Mouse (Mus musculus) midbrain, embryonic 16.5 days (tissue): Measurements from ENCODE around the gene Edem1. TPM values are rescaled to one million over a fixed set of nuclear protein-coding genes. Genes with fewer than 3 reads are reported as not detected.

Experiments
- ATAC-seq: fragments of 200-750 bp; cut with Nextera tagmentation; 2 replicates; pipeline ENCODE4 v1.8.0; 2017; ENCODE audit warnings: moderate TSS enrichment
- H3K27ac ChIP-seq: fragments of 300-500 bp; sonication (generic); 2 replicates; pipeline ENCODE4 v1.5.1; 2014; ENCODE audit warnings: mild to moderate bottlenecking, low read length, mixed read lengths
- H3K27me3 ChIP-seq: fragments of 300-500 bp; sonication (generic); 2 replicates; pipeline ENCODE4 v1.6.1; 2014; ENCODE audit warnings: low read depth, low read length, mixed read lengths; ENCODE audit not compliant: control insufficient read depth, insufficient read depth
- H3K36me3 ChIP-seq: fragments of 300-500 bp; sonication (generic); 2 replicates; pipeline ENCODE4 v1.6.1; 2014; ENCODE audit warnings: mild to moderate bottlenecking, low read length, moderate library complexity, mixed read lengths; ENCODE audit not compliant: control insufficient read depth, insufficient read depth
- H3K4me1 ChIP-seq: fragments of 300-500 bp; sonication (generic); 2 replicates; pipeline ENCODE4 v1.6.1; 2014; ENCODE audit warnings: mild to moderate bottlenecking, low read length, mixed read lengths; ENCODE audit not compliant: control insufficient read depth, insufficient read depth
- H3K4me2 ChIP-seq: fragments of 300-500 bp; sonication (generic); 2 replicates; pipeline ENCODE4 v1.6.1; 2014; ENCODE audit warnings: mild to moderate bottlenecking, low read length, mixed read lengths
- H3K4me3 ChIP-seq: fragments of 300-500 bp; sonication (generic); 2 replicates; pipeline ENCODE4 v1.5.1; 2014; ENCODE audit warnings: low read depth, mild to moderate bottlenecking, low read length, moderate library complexity, mixed read lengths
- H3K9ac ChIP-seq: fragments of 300-500 bp; sonication (generic); 2 replicates; pipeline ENCODE4 v1.6.1; 2014; ENCODE audit warnings: low read depth, low read length, mixed read lengths
- H3K9me3 ChIP-seq: fragments of 300-500 bp; sonication (generic); replicated peaks from 2 replicates; pipeline ENCODE4 v1.6.1; 2014; ENCODE audit warnings: mild to moderate bottlenecking, low read length, mixed read lengths; ENCODE audit not compliant: control insufficient read depth, poor library complexity, severe bottlenecking
- WGBS: fragments of 180-500 bp; shearing (Covaris S2); extraction: QIAGEN DNeasy Blood & Tissue Kit; methylation state at CpG from one replicate; pipeline ENCODE4 v1.1.7; 2014; 5-methylcytosine and 5-hydroxymethylcytosine counted together
- polyA plus RNA-seq: library from polyadenylated mRNA; unstranded; fragments of >200 nt; fragmentation: Nextera tagmentation; extraction: Ambion mirVana; gene quantifications from 2 replicates; pipeline ENCODE4 v1.2.1, GENCODE M21; 2015

The Edem1 gene
- polyA plus RNA-seq, 1 experiment from 2014 or later, result 4.9 TPM

- no peak overlapping the region for H3K9ac ChIP-seq
- WGBS, result 43% methylated on average over 2 of the region's 2 CpGs
- no peak for ATAC-seq
- H3K27me3 ChIP-seq, result no peaks in the 10 kb centered on the region
- H3K4me3 ChIP-seq, result no peak overlapping the region
- no peaks in the 10 kb centered on the region for H3K9me3 ChIP-seq
- no peaks in the 10 kb centered on the region for H3K4me1 ChIP-seq
- H3K27ac ChIP-seq, result no peak overlapping the region
- no peak overlapping the region for H3K4me2 ChIP-seq
- no peaks in the 10 kb centered on the region for H3K36me3 ChIP-seq
Measured at GRCm38 (mm10) chr6:108796706-108797105, 31.7 kb upstream of the Edem1 start.

- no peak for ATAC-seq
- 34% methylated on average over 1 of the region's 1 CpGs for WGBS
- H3K27ac ChIP-seq, result no peak overlapping the region
Measured at GRCm38 (mm10) chr6:108805194-108805593, 23.2 kb upstream of the Edem1 start.

GRCm38 (mm10) chr6:108805871-108806270 is 22.6 kb upstream of the Edem1 start:
- Histone ChIP-seq H3K4me2 (no peak overlapping the region), H3K36me3 (no peaks in the 10 kb centered on the region), H3K9me3 (no peaks in the 10 kb centered on the region), H3K4me1 (peaks cover 5% of the 10 kb centered on the region; the same call in 1 of the 2 replicates), H3K9ac (no peak overlapping the region), H3K27ac (no peak overlapping the region), H3K4me3 (no peak overlapping the region), H3K27me3 (no peaks in the 10 kb centered on the region)
- WGBS, result 88% methylated on average over 7 of the region's 7 CpGs
- no peak for ATAC-seq

More at GRCm38 (mm10) chr6:108805194-108805593, 23.2 kb upstream of the Edem1 start:
- Histone ChIP-seq H3K36me3 (no peaks in the 10 kb centered on the region), H3K4me3 (no peak overlapping the region), H3K9ac (no peak overlapping the region), H3K4me2 (no peak overlapping the region), H3K9me3 (no peaks in the 10 kb centered on the region), H3K27me3 (no peaks in the 10 kb centered on the region), H3K4me1 (peaks cover 5% of the 10 kb centered on the region; the same call in 1 of the 2 replicates)

- Histone ChIP-seq H3K9me3 (no peaks in the 10 kb centered on the region), H3K4me3 (no peak overlapping the region), H3K4me1 (peaks cover 5% of the 10 kb centered on the region; the same call in 1 of the 2 replicates), H3K36me3 (no peaks in the 10 kb centered on the region), H3K4me2 (no peak overlapping the region), H3K27me3 (no peaks in the 10 kb centered on the region), H3K9ac (no peak overlapping the region), H3K27ac (no peak overlapping the region)
- 78% methylated on average over 3 of the region's 3 CpGs for WGBS
- ATAC-seq, result no peak
Measured at GRCm38 (mm10) chr6:108807446-108807845, 21.0 kb upstream of the Edem1 start.

GRCm38 (mm10) chr6:108808786-108809185 is 19.7 kb upstream of the Edem1 start:
- 92% methylated on average over 1 of the region's 1 CpGs for WGBS
- ATAC-seq, result no peak
- Histone ChIP-seq H3K9me3 (no peaks in the 10 kb centered on the region), H3K27me3 (no peaks in the 10 kb centered on the region), H3K27ac (no peak overlapping the region), H3K4me2 (no peak overlapping the region), H3K4me3 (no peak overlapping the region), H3K9ac (no peak overlapping the region), H3K36me3 (no peaks in the 10 kb centered on the region), H3K4me1 (peaks cover 5% of the 10 kb centered on the region; the same call in 1 of the 2 replicates)

- 0 out of 2 replicates have a peak, but pooled peaks cover 4% of the 10 kb centered on the region for H3K36me3 ChIP-seq
- H3K4me3 ChIP-seq, result no peak overlapping the region
- no peaks in the 10 kb centered on the region for H3K27me3 ChIP-seq
- no peak overlapping the region for H3K4me2 ChIP-seq
- no peak overlapping the region for H3K27ac ChIP-seq
- H3K9ac ChIP-seq, result no peak overlapping the region
- H3K4me1 ChIP-seq, result no peaks in the 10 kb centered on the region
- no peaks in the 10 kb centered on the region for H3K9me3 ChIP-seq
- 76% methylated on average over 10 of the region's 10 CpGs for WGBS
- no peak for ATAC-seq
Measured at GRCm38 (mm10) chr6:108810237-108810636, 18.2 kb upstream of the Edem1 start.

- Histone ChIP-seq H3K36me3 (0 out of 2 replicates have a peak, but pooled peaks cover 6% of the 10 kb centered on the region), H3K27me3 (no peaks in the 10 kb centered on the region), H3K9ac (no peak overlapping the region), H3K4me3 (no peak overlapping the region), H3K4me1 (no peaks in the 10 kb centered on the region), H3K9me3 (no peaks in the 10 kb centered on the region), H3K27ac (no peak overlapping the region), H3K4me2 (no peak overlapping the region)
- 90% methylated on average over 2 of the region's 2 CpGs for WGBS
- no peak for ATAC-seq
Measured at GRCm38 (mm10) chr6:108812134-108812533, 16.3 kb upstream of the Edem1 start.

- H3K9ac ChIP-seq, result no peak overlapping the region
- no peak overlapping the region for H3K4me2 ChIP-seq
- no peak for ATAC-seq
- WGBS, result 75% methylated on average over 4 of the region's 4 CpGs
- no peak overlapping the region for H3K4me3 ChIP-seq
- H3K4me1 ChIP-seq, result no peaks in the 10 kb centered on the region
- no peaks in the 10 kb centered on the region for H3K9me3 ChIP-seq
- H3K27ac ChIP-seq, result no peak overlapping the region
- H3K27me3 ChIP-seq, result no peaks in the 10 kb centered on the region
- peaks cover 13% of the 10 kb centered on the region for H3K36me3 ChIP-seq
Measured at GRCm38 (mm10) chr6:108817510-108817909, 10.9 kb upstream of the Edem1 start.

- H3K9ac ChIP-seq, result no peak overlapping the region
- no peaks in the 10 kb centered on the region for H3K27me3 ChIP-seq
- 85% methylated on average over 7 of the region's 7 CpGs for WGBS
- no peak overlapping the region for H3K4me3 ChIP-seq
- no peak overlapping the region for H3K27ac ChIP-seq
- peaks cover 12% of the 10 kb centered on the region for H3K4me1 ChIP-seq
- peaks cover 3% of the 10 kb centered on the region; the same call in 1 of the 2 replicates for H3K36me3 ChIP-seq
- no peaks in the 10 kb centered on the region for H3K9me3 ChIP-seq
- H3K4me2 ChIP-seq, result no peak overlapping the region
- ATAC-seq, result no peak
Measured at GRCm38 (mm10) chr6:108824816-108825545, 3.5 kb upstream of the Edem1 start.
